Mouse (Mus musculus) fat pad, adult 2 months (tissue): Measurements from ENCODE around the gene Wdr6.
"Not testable (repeated sequence)": the region's sequence is repeated elsewhere in the genome, so short reads cannot be mapped to it uniquely, and the experiment has no call there.

Experiments
- DNase-seq: peaks from one replicate; pipeline ENCODE4 v3.0.0-alpha.2; 2011; ENCODE audit warnings: low read depth, low spot score; ENCODE audit errors: extremely low read depth

Gene Wdr6

GRCm38 (mm10) chr9:108578545-108579343 lies at the start of gene Wdr6:
Gene Wdr6 (minus strand): TSS chr9:108578739.
- peak; percentile 34 for DNase-seq

- no peak for DNase-seq
Measured at GRCm38 (mm10) chr9:108628141-108628540, 49.6 kb upstream of the Wdr6 start.

- DNase-seq: no peak
Measured at GRCm38 (mm10) chr9:108626498-108626897, 48.0 kb upstream of the Wdr6 start.

- no peak for DNase-seq
Measured at GRCm38 (mm10) chr9:108617301-108617700, 38.8 kb upstream of the Wdr6 start.

- DNase-seq: no peak
Measured at GRCm38 (mm10) chr9:108611488-108611887, 32.9 kb upstream of the Wdr6 start.

- no peak for DNase-seq
Measured at GRCm38 (mm10) chr9:108608889-108609288, 30.4 kb upstream of the Wdr6 start.

- not testable (repeated sequence) for DNase-seq
Measured at GRCm38 (mm10) chr9:108607929-108608328, 29.4 kb upstream of the Wdr6 start.

GRCm38 (mm10) chr9:108601986-108602385 lies 23.4 kb upstream of the Wdr6 start:
- DNase-seq: no peak

GRCm38 (mm10) chr9:108600011-108600410 lies 21.5 kb upstream of the Wdr6 start:
- DNase-seq: no peak

GRCm38 (mm10) chr9:108599021-108599566 lies 20.6 kb upstream of the Wdr6 start:
- no peak for DNase-seq

GRCm38 (mm10) chr9:108596998-108597764 lies 18.6 kb upstream of the Wdr6 start, which contains the start of gene P4htm:
Gene P4htm (minus strand): TSS chr9:108597667.
- DNase-seq: no peak

- no peak for DNase-seq
Measured at GRCm38 (mm10) chr9:108594354-108594753, 15.8 kb upstream of the Wdr6 start.

GRCm38 (mm10) chr9:108591462-108591861 lies 12.9 kb upstream of the Wdr6 start:
- no peak for DNase-seq

- DNase-seq: no peak
Measured at GRCm38 (mm10) chr9:108589229-108589628, 10.7 kb upstream of the Wdr6 start.

GRCm38 (mm10) chr9:108587571-108588180 lies 9.1 kb upstream of the Wdr6 start:
- DNase-seq: no peak

- DNase-seq: no peak
Measured at GRCm38 (mm10) chr9:108579344-108579690, 778 bp upstream of the Wdr6 start.

- DNase-seq: no peak
Measured at GRCm38 (mm10) chr9:108577934-108578544, 500 bp downstream of the Wdr6 start.

- no peak for DNase-seq
Measured at GRCm38 (mm10) chr9:108577025-108577424, 1.5 kb downstream of the Wdr6 start.

GRCm38 (mm10) chr9:108575321-108576297 lies 2.9 kb downstream of the Wdr6 start:
- no peak for DNase-seq

GRCm38 (mm10) chr9:108574921-108575320 lies 3.6 kb downstream of the Wdr6 start:
- no peak for DNase-seq
